Mouse (Mus musculus) stomach, postnatal 0 days (tissue): ENCODE data around the gene St6gal2. TPM values are rescaled to one million over a fixed set of nuclear protein-coding genes. Genes with fewer than 3 reads are reported as not detected.

Source experiments
- ATAC-seq: fragments of 200-750 bp; cut with Nextera tagmentation; 2 replicates; pipeline ENCODE4 v1.8.0; 2017; ENCODE audit not compliant: low FRiP score, low TSS enrichment
- DNase-seq: peaks from one replicate; pipeline ENCODE4 v3.0.0-alpha.2; 2016; ENCODE audit warnings: low spot score
- H3K27ac ChIP-seq: fragments of 300-500 bp; sonication (generic); replicated peaks from 2 replicates; pipeline ENCODE4 v1.5.1; 2014; ENCODE audit warnings: mild to moderate bottlenecking, control low read depth
- H3K27me3 ChIP-seq: fragments of 300-500 bp; sonication (generic); 2 replicates; pipeline ENCODE4 v1.6.1; 2014; ENCODE audit warnings: low read length; ENCODE audit not compliant: control insufficient read depth, insufficient read depth
- H3K36me3 ChIP-seq: fragments of 300-500 bp; sonication (generic); 2 replicates; pipeline ENCODE4 v1.6.1; 2014; ENCODE audit warnings: low read length, mixed read lengths; ENCODE audit not compliant: control insufficient read depth, insufficient read depth
- H3K4me1 ChIP-seq: fragments of 300-500 bp; sonication (generic); replicated peaks from 2 replicates; pipeline ENCODE4 v1.6.1; 2014; ENCODE audit warnings: antibody characterized with exemption; ENCODE audit not compliant: control insufficient read depth, insufficient read depth
- H3K4me2 ChIP-seq: fragments of 300-500 bp; sonication (generic); replicated peaks from 2 replicates; pipeline ENCODE4 v1.6.1; 2014; ENCODE audit warnings: low read depth, mild to moderate bottlenecking, control low read depth, moderate library complexity
- H3K4me3 ChIP-seq: fragments of 300-500 bp; sonication (generic); 2 replicates; pipeline ENCODE4 v1.5.1; 2014; ENCODE audit warnings: low read depth, low read length, control low read depth
- H3K9ac ChIP-seq: fragments of 300-500 bp; sonication (generic); 2 replicates; pipeline ENCODE4 v1.6.1; 2014; ENCODE audit warnings: mild to moderate bottlenecking, low read length, control low read depth, mixed read lengths
- H3K9me3 ChIP-seq: fragments of 300-500 bp; sonication (generic); 2 replicates; pipeline ENCODE4 v1.6.1; 2016; ENCODE audit warnings: low read length; ENCODE audit not compliant: control insufficient read depth
- CTCF ChIP-seq: IDR thresholded peaks from 2 replicates; pipeline ENCODE4 v1.5.1; 2016; ENCODE audit warnings: antibody characterized with exemption, low read depth, mild to moderate bottlenecking, moderate library complexity
- EP300 ChIP-seq: optimal IDR thresholded peaks from 2 replicates; pipeline ENCODE3; 2016; ENCODE audit warnings: antibody characterized with exemption
- WGBS: fragments of 180-500 bp; shearing (Covaris S2); extraction: QIAGEN DNeasy Blood & Tissue Kit; methylation state at CpG from one replicate; pipeline ENCODE4 v1.1.7; 2014; 5-methylcytosine and 5-hydroxymethylcytosine counted together
- polyA plus RNA-seq: library from polyadenylated mRNA; unstranded; fragments of >200 nt; fragmentation: Nextera tagmentation; extraction: Ambion mirVana; gene quantifications from 2 replicates; pipeline ENCODE4 v1.2.1, GENCODE M21; 2015

St6gal2 gene
- 2.1 and 4.6 TPM in 2 replicates for polyA plus RNA-seq

- Histone ChIP-seq H3K9me3 (no peaks in the 10 kb centered on the region), H3K9ac (peak within 1 kb of the TSS; percentile 52), H3K4me3 (peak within 1 kb of the TSS; percentile 49), H3K27me3 (no peaks in the 10 kb centered on the region; the same call in 1 of the 2 replicates), H3K27ac (no peak within 1 kb of the TSS), H3K36me3 (no peaks in the 10 kb centered on the region), H3K4me1 (no peaks in the 10 kb centered on the region; the same call in 1 of the 2 replicates), H3K4me2 (peak within 1 kb of the TSS; percentile 87)
- DNase-seq (peak; percentile 72), ATAC-seq (peak; percentile 88)
- 1% methylated on average over 82 of the region's 84 CpGs for WGBS
- TF ChIP-seq EP300 (no peak), CTCF (peak; percentile 29; the same call in 1 of the 2 replicates)
Measured at GRCm38 (mm10) chr17:55445250-55446184, at the start of gene St6gal2. St6gal2 (plus strand) TSS chr17:55445382.

- H3K27me3 ChIP-seq, result no peaks in the 10 kb centered on the region
- H3K4me2 ChIP-seq, result no peak overlapping the region
- no peaks in the 10 kb centered on the region for H3K36me3 ChIP-seq
- 74% methylated on average over 2 of the region's 2 CpGs for WGBS
- no peaks in the 10 kb centered on the region for H3K4me1 ChIP-seq
- TF ChIP-seq CTCF (no peak), EP300 (no peak)
- no peaks in the 10 kb centered on the region for H3K9me3 ChIP-seq
- DNase-seq, result no peak
- no peak overlapping the region for H3K27ac ChIP-seq
- ATAC-seq, result no peak
- H3K4me3 ChIP-seq, result no peak overlapping the region
- H3K9ac ChIP-seq, result no peak overlapping the region
Measured at GRCm38 (mm10) chr17:55406043-55406442, 39.1 kb upstream of the St6gal2 start.

GRCm38 (mm10) chr17:55416519-55416918 is 28.7 kb upstream of the St6gal2 start:
- Histone ChIP-seq H3K36me3 (no peaks in the 10 kb centered on the region), H3K4me3 (no peak overlapping the region), H3K4me1 (no peaks in the 10 kb centered on the region), H3K27ac (no peak overlapping the region), H3K27me3 (no peaks in the 10 kb centered on the region), H3K9ac (no peak overlapping the region), H3K4me2 (no peak overlapping the region), H3K9me3 (no peaks in the 10 kb centered on the region)
- ATAC-seq, result no peak
- WGBS, result 78% methylated on average over 2 of the region's 2 CpGs
- TF ChIP-seq EP300 (no peak), CTCF (no peak)
- no peak for DNase-seq

DNA sequence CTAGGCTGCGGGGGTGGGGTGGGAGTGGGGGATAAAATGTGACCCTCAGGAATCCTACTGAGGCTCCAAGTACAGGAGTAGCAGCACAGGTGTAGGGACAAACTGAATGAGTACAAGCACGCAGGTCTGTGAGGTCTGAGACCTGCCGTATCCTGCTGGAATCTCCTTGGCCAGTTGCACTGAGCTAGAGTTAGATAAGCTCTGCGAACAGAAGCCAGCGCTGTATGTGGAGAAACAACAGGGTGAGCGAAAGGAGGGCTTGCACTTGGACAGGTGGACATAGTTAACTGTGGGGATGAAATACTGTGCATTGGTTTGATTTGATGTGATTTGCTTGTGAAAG is 974 bp downstream of the St6gal2 start:
- H3K36me3 ChIP-seq, result no peaks in the 10 kb centered on the region
- H3K9ac ChIP-seq, result peak overlapping the region; percentile 52; the same call in 1 of the 2 replicates
- no peaks in the 10 kb centered on the region; the same call in 1 of the 2 replicates for H3K4me1 ChIP-seq
- no peak for TF ChIP-seq EP300
- TF ChIP-seq CTCF, result no peak
- ATAC-seq, result peak; percentile 61
- no peak for DNase-seq
- peak overlapping the region; percentile 49 for H3K4me3 ChIP-seq
- WGBS, result 7% methylated on average over 6 of the region's 6 CpGs
- H3K9me3 ChIP-seq, result no peaks in the 10 kb centered on the region
- no peaks in the 10 kb centered on the region; the same call in 1 of the 2 replicates for H3K27me3 ChIP-seq
- H3K4me2 ChIP-seq, result peak overlapping the region; percentile 87
- no peak overlapping the region for H3K27ac ChIP-seq

- peak overlapping the region; percentile 87; the same call in 1 of the 2 replicates for H3K4me2 ChIP-seq
- DNase-seq (no peak), ATAC-seq (no peak)
- no peaks in the 10 kb centered on the region for H3K9me3 ChIP-seq
- TF ChIP-seq CTCF (no peak), EP300 (no peak)
- no peak overlapping the region for H3K9ac ChIP-seq
- no peaks in the 10 kb centered on the region; the same call in 1 of the 2 replicates for H3K4me1 ChIP-seq
- H3K27ac ChIP-seq, result no peak overlapping the region
- no peaks in the 10 kb centered on the region; the same call in 1 of the 2 replicates for H3K27me3 ChIP-seq
- H3K36me3 ChIP-seq, result no peaks in the 10 kb centered on the region
- 33% methylated on average over 4 of the region's 4 CpGs for WGBS
- H3K4me3 ChIP-seq, result peak overlapping the region; percentile 49; the same call in 1 of the 2 replicates
Measured at GRCm38 (mm10) chr17:55446698-55447097, 1.5 kb downstream of the St6gal2 start.

DNA sequence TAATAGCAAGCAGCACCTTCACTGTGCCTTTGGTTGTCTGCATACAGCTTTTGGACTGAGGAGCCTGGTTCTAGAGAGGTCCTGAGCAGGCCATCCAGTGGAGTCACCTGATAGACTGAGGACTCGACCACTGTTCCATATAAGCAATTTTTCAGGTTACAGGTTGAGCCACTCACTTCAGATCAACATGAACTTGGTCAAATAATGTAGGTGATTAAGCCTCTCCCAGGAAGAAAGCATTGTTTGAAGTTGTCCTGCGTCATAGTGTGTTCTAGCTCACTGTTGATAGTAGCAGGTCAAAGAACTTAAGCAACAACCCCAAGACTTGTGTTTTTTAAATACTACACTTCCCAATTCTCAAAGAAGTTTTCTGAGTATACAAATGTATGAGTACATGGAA is 5.8 kb downstream of the St6gal2 start:
- Histone ChIP-seq H3K4me1 (no peaks in the 10 kb centered on the region), H3K4me2 (no peak overlapping the region), H3K4me3 (no peak overlapping the region), H3K9me3 (no peaks in the 10 kb centered on the region), H3K27me3 (no peaks in the 10 kb centered on the region), H3K36me3 (no peaks in the 10 kb centered on the region), H3K27ac (no peak overlapping the region), H3K9ac (no peak overlapping the region)
- DNase-seq, result no peak
- peak; percentile 95 for ATAC-seq
- WGBS, result 50% methylated on average over 2 of the region's 2 CpGs
- TF ChIP-seq EP300, result no peak
- no peak for TF ChIP-seq CTCF
